Mouse (Mus musculus) heart, adult 2 months (tissue): ENCODE data around the gene Trpm2.

Experiments used
- CTCF ChIP-seq: fragments of 200-600 bp; IDR thresholded peaks from 2 replicates; pipeline ENCODE4 v1.8.1; 2022; ENCODE audit warnings: antibody characterized with exemption, mild to moderate bottlenecking, moderate library complexity
- EP300 ChIP-seq: fragments of 200-500 bp; IDR thresholded peaks from 2 replicates; pipeline ENCODE4 v1.6.1; 2011; ENCODE audit warnings: low read depth, low read length, control low read depth; ENCODE audit not compliant: insufficient read depth
- POLR2A ChIP-seq: fragments of 200-500 bp; IDR thresholded peaks from 2 replicates; pipeline ENCODE4 v1.6.1; 2011; ENCODE audit warnings: mild to moderate bottlenecking, low read depth, low read length, control low read depth; ENCODE audit not compliant: insufficient read depth

DNA sequence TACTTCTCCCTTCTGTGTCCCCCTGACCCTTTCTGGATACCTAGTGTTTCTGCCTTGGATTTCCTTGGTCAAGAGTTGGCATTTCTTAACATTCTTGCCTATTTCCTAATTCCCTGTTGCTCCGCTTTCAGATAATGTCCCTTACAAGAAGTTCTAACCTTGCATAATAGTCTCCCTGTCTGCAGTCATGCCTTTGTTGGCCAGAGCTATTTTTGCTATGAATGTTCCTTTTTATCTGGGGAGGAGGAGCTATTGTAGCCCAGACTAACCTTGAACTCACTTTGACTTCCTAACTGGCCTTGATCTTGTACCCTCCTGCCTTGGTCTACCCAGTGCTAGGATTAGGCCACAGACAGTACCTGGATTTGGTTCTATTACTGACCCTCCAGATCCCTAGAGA lies 45.1 kb upstream of the Trpm2 start:
- TF ChIP-seq POLR2A (no peak), CTCF (no peak), EP300 (no peak)
